Mouse (Mus musculus) kidney, postnatal 36 days (tissue): ENCODE measurements around the gene Oxt.

ENCODE experiments used
- DNase-seq, 2 experiments: peaks; one replicate each; pipeline ENCODE4 v3.0.0; 2021 to 2022; ENCODE audit warnings: mixed read lengths in 2 of 2

Gene Oxt

GRCm38 (mm10) chr2:130575873-130576272 is at the start of gene Oxt:
TSS of gene Oxt (plus strand) at chr2:130576173.
- no peak for DNase-seq

GRCm38 (mm10) chr2:130528457-130528856 is 47.5 kb upstream of the Oxt start:
- no peak for DNase-seq

- DNase-seq = no peak
Measured at GRCm38 (mm10) chr2:130529290-130529689, 46.7 kb upstream of the Oxt start.

GRCm38 (mm10) chr2:130529925-130530324 is 46.0 kb upstream of the Oxt start:
- DNase-seq = no peak

- no peak for DNase-seq
Measured at GRCm38 (mm10) chr2:130532201-130532600, 43.8 kb upstream of the Oxt start.

- DNase-seq = no peak
Measured at GRCm38 (mm10) chr2:130535017-130535416, 41.0 kb upstream of the Oxt start.

GRCm38 (mm10) chr2:130536890-130537289 is 39.1 kb upstream of the Oxt start:
- DNase-seq = no peak

GRCm38 (mm10) chr2:130538876-130539546 is 37.0 kb upstream of the Oxt start:
- no peak for DNase-seq

- DNase-seq = no peak
Measured at GRCm38 (mm10) chr2:130540266-130540665, 35.7 kb upstream of the Oxt start.

- DNase-seq = no peak
Measured at GRCm38 (mm10) chr2:130546957-130547356, 29.0 kb upstream of the Oxt start.

- DNase-seq = no peak
Measured at GRCm38 (mm10) chr2:130554841-130555240, 21.1 kb upstream of the Oxt start.

- peak; percentile 25 to 46 for DNase-seq
Measured at GRCm38 (mm10) chr2:130556292-130556691, 19.7 kb upstream of the Oxt start.

GRCm38 (mm10) chr2:130557462-130557861 is 18.5 kb upstream of the Oxt start:
- DNase-seq = no peak

GRCm38 (mm10) chr2:130558015-130558414 is 18.0 kb upstream of the Oxt start:
- DNase-seq = no peak

- peak; percentile 95 to 97 for DNase-seq
Measured at GRCm38 (mm10) chr2:130563212-130564055, 12.5 kb upstream of the Oxt start, which contains the start of gene Mrps26. TSS of gene Mrps26 (plus strand) at chr2:130563742.

GRCm38 (mm10) chr2:130564063-130564462 is 11.9 kb upstream of the Oxt start:
- DNase-seq = peak in 1 of 2 experiments; percentile 23

- no peak for DNase-seq
Measured at GRCm38 (mm10) chr2:130564983-130565382, 11.0 kb upstream of the Oxt start.

- peak; percentile 49 to 61 for DNase-seq
Measured at GRCm38 (mm10) chr2:130568921-130569320, 7.1 kb upstream of the Oxt start.

- DNase-seq = no peak
Measured at GRCm38 (mm10) chr2:130569926-130570325, 6.0 kb upstream of the Oxt start.

- DNase-seq = no peak
Measured at GRCm38 (mm10) chr2:130574960-130575359, 1.0 kb upstream of the Oxt start.

GRCm38 (mm10) chr2:130576564-130576963 is 591 bp downstream of the Oxt start:
- DNase-seq = peak; percentile 21 to 62

- DNase-seq = no peak
Measured at GRCm38 (mm10) chr2:130577021-130577420, 1.0 kb downstream of the Oxt start.

- DNase-seq = peak; percentile 90 to 91
Measured at GRCm38 (mm10) chr2:130577632-130578031, 1.7 kb downstream of the Oxt start.

GRCm38 (mm10) chr2:130578148-130578547 is 2.2 kb downstream of the Oxt start:
- peak; percentile 55 to 80 for DNase-seq
